Mouse (Mus musculus) bone marrow, adult 2 months (tissue): Measurements from ENCODE around the gene Vmn1r197. TPM values are rescaled to one million over a fixed set of nuclear protein-coding genes. Genes with fewer than 3 reads are reported as not detected.
"Not testable (repeated sequence)": the region's sequence is repeated elsewhere in the genome, so short reads cannot be mapped to it uniquely, and the experiment has no call there.

Experiments
- H3K27ac ChIP-seq: fragments of 200-500 bp; 2 replicates; pipeline ENCODE4 v1.5.1; 2012; ENCODE audit warnings: low read depth, mild to moderate bottlenecking, control low read depth, inconsistent platforms, low read length; ENCODE audit not compliant: control insufficient read depth, poor library complexity, insufficient read depth
- H3K4me1 ChIP-seq: fragments of 200-500 bp; 2 replicates; pipeline ENCODE4 v1.6.1; 2011; ENCODE audit warnings: low read length; ENCODE audit not compliant: control insufficient read depth, insufficient read depth
- H3K4me3 ChIP-seq: fragments of 200-500 bp; replicated peaks from 2 replicates; pipeline ENCODE3; 2011; ENCODE audit warnings: mild to moderate bottlenecking, low read depth, low read length, control low read depth; ENCODE audit not compliant: control insufficient read depth
- CTCF ChIP-seq: fragments of 200-500 bp; IDR thresholded peaks from 2 replicates; pipeline ENCODE4 v1.5.1; 2011; ENCODE audit warnings: low read length, control low read depth; ENCODE audit not compliant: control insufficient read depth, insufficient read depth
- POLR2A ChIP-seq: fragments of 200-500 bp; IDR thresholded peaks from 2 replicates; pipeline ENCODE4 v1.6.1; 2011; ENCODE audit warnings: low read depth, mild to moderate bottlenecking, control low read depth, low read length, borderline replicate concordance; ENCODE audit not compliant: control insufficient read depth
- WGBS: fragments of 180-500 bp; shearing (Covaris S2); methylation state at CpG from one replicate; pipeline ENCODE4 v1.1.7; 2018; 5-methylcytosine and 5-hydroxymethylcytosine counted together
- polyA plus RNA-seq: library from polyadenylated mRNA; stranded (reverse); fragments of >200 nt; gene quantifications from 2 replicates; pipeline ENCODE4 v1.2.4, GENCODE M21; 2011; ENCODE audit warnings: low replicate concordance; ENCODE audit not compliant: missing spikeins, insufficient read depth, insufficient read length

Vmn1r197 gene
- not detected in 2 replicates for polyA plus RNA-seq

DNA sequence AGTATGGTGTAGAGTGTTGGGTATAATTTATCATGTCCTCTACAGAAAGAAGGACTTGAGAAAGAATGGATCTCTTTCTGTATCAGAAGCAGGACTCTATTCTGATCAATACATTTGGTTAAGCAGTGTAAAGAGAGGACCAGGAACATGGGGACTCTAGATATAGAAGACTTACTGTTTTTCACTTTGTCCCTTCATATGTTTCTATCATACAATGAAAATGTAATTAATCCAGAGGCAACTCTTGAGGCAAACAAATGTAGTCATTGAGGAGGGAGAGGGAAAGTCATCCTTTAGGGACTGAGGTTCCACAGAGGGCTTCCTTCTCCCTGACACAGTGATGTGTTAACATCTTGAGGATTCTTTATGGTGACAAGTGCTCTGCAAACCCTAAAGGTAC lies at the start of gene Vmn1r197:
TSS of gene Vmn1r197 (plus strand) at position 301 of the 400 bp plus-strand sequence.
- Histone ChIP-seq H3K27ac (no peak within 1 kb of the TSS), H3K4me3 (no peak within 1 kb of the TSS)
- no peak for TF ChIP-seq CTCF
- no peak for TF ChIP-seq POLR2A

DNA sequence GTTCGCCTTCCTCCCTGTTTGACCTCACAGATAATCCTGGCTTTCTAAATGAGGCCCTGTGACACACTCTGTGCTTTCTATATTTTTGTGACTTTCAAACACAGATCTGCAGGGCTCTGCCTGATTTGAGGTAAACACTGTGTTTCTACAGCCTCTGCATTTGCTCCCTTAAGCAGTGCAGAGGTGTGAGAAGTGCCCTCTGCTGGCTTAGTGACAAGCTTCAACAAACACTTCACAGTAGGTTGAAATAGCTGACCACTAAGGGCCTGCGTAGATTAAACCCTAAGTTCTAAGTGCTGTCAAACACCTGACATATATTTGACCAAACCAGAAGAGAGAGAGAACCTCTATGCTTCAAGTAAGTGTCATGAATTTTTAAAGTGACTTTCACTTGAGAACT lies 39.8 kb upstream of the Vmn1r197 start:
- no peak for TF ChIP-seq CTCF
- TF ChIP-seq POLR2A, result no peak
- Histone ChIP-seq H3K4me3 (no peak overlapping the region), H3K4me1 (no peaks in the 10 kb centered on the region), H3K27ac (no peak overlapping the region)
- WGBS, result 68% methylated on average over 2 of the region's 2 CpGs

More for the DNA sequence above, at the start of gene Vmn1r197:
- H3K4me1 ChIP-seq, result no peaks in the 10 kb centered on the region

DNA sequence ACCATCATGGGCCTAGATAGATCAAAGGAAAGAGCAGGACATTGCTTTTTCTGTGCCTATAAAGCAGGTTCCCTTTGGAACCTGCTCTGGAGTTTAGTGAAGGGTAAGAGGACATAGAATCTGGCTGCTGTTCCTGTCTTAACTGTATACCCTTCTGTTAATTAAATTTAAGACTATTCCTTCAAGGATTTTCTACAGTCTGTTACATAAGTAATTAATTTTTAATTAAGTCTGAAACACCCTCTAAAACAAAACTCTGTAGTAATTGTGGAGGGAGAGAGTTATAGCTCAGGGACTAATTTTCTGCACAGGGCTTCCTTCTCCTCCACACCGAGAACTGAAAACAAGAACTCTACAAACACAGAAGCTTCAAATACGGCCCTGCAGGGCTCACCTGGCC lies 34.8 kb upstream of the Vmn1r197 start, which contains the start of gene Vmn1r196:
TSS of gene Vmn1r196 (plus strand) at position 301 of the 400 bp plus-strand sequence.
- Histone ChIP-seq H3K27ac (no peak within 1 kb of the TSS), H3K4me3 (no peak within 1 kb of the TSS), H3K4me1 (no peaks in the 10 kb centered on the region)
- TF ChIP-seq POLR2A, result no peak
- no peak for TF ChIP-seq CTCF
- 61% methylated on average over 2 of the region's 2 CpGs for WGBS

- H3K4me1 ChIP-seq, H3K27ac ChIP-seq, H3K4me3 ChIP-seq: not testable (repeated sequence)
- WGBS, result 84% methylated on average over 5 of the region's 5 CpGs
Observed at GRCm38 (mm10) chr13:22308075-22308474, 16.3 kb upstream of the Vmn1r197 start.

DNA sequence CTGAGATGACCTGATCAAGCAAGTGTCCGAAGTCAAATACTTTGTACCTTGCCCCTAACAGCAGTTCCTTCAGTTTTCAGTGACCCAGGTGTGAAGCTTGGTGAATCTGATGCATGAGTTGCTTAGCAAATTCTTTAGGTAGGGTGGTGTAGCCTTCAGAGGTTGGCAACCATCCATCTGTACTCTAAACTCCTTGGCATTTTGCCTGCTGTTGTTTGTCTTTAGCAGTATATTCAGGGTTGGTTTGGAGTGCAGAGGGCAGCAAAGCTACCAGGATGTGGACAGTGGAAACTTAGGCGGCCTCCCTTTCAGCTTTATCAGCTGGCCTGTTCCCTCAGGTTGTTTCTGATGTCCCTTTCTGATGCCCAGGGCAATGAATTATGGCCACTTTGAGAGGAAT lies 9.0 kb upstream of the Vmn1r197 start:
- TF ChIP-seq POLR2A (no peak), CTCF (no peak)
- no peak overlapping the region for H3K27ac ChIP-seq
- H3K4me3 ChIP-seq, result no peak overlapping the region
- 53% methylated on average over 2 of the region's 2 CpGs for WGBS
- H3K4me1 ChIP-seq, result no peaks in the 10 kb centered on the region

DNA sequence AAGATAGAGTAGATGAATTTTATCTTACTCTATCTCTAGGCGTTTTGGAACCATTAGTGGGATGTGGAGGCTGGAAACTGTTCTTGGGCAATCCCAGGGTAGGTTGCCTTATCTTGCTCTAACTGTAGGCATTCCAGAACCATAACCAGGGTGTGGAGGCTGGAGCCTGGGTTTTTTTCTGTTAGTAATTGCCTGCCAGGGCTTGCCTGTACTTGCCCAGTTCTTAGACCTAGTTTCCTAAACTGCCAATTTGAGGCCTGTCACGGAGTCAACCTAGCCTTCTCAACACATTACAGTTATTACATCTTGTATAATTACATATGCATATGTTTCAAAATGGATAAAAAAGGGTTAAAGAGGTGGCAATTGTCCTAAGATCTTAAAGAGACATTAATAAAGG lies 7.0 kb upstream of the Vmn1r197 start:
- Histone ChIP-seq H3K4me3 (no peak overlapping the region), H3K4me1 (no peaks in the 10 kb centered on the region), H3K27ac (no peak overlapping the region)
- 67% methylated on average over 2 of the region's 2 CpGs for WGBS
- TF ChIP-seq POLR2A, result no peak
- TF ChIP-seq CTCF, result no peak

DNA sequence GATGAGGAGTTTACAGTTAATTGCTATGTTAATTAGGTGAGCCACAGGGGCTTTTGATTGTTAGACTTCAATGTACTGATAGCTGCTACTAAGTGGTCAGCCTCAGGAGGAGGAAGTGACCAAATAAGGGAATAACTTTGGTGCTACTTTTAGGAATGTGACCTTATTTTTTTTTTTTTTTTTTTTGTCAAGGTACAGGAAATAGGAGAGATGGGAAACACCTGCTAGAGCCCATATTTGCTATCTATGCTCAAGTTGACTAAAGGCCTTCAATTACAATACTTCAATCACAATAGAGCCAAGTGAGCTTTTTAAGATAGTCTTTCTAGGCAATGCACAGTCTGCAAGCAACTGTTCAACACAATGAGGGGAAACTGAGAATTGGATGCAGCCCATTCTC lies 4.3 kb upstream of the Vmn1r197 start:
- Histone ChIP-seq H3K27ac (no peak overlapping the region), H3K4me1 (no peaks in the 10 kb centered on the region), H3K4me3 (no peak overlapping the region)
- TF ChIP-seq POLR2A (no peak), CTCF (no peak)

GRCm38 (mm10) chr13:22333269-22333668 lies 8.9 kb downstream of the Vmn1r197 start:
- 42% methylated on average over 2 of the region's 2 CpGs for WGBS

GRCm38 (mm10) chr13:22335565-22335964 lies 11.2 kb downstream of the Vmn1r197 start:
- TF ChIP-seq POLR2A (no peak), CTCF (no peak)
- no peak overlapping the region for H3K4me3 ChIP-seq
- no peak overlapping the region for H3K27ac ChIP-seq
- WGBS, result 86% methylated on average over 1 of the region's 1 CpGs
- H3K4me1 ChIP-seq, result no peaks in the 10 kb centered on the region

More at GRCm38 (mm10) chr13:22333269-22333668, 8.9 kb downstream of the Vmn1r197 start:
- H3K4me3 ChIP-seq, result no peak overlapping the region
- no peaks in the 10 kb centered on the region for H3K4me1 ChIP-seq
- no peak overlapping the region for H3K27ac ChIP-seq
- no peak for TF ChIP-seq CTCF
- TF ChIP-seq POLR2A, result no peak
